Mouse (Mus musculus): ENCODE results near the gene Dync2li1.

DNA sequence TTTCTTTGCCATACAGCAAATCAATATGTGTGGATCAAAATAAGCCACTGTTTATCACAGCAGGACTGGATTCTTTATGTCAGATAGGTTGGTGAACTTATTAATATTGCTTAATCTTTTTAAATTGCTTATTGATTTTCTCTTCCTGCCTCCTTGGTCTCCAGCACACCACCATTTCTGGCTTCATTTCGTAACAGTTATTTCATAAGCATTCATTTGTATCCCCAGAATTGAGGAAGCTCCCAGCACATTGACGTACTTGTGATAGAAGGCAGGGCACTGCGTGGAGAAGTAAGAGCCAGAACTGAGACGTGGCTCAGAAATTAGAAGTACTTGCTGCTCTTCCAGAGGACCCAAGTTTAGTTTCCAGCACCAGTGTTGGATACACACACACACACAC, 21.3 kb downstream of the Dync2li1 start:
- TF ChIP-seq CTCF (IDR thresholded peaks at IDR 0.05; ENCODE audit: control insufficient read depth, insufficient read depth, low read length) (no peak), POLR2A (IDR thresholded peaks at IDR 0.05; ENCODE audit: borderline replicate concordance, control insufficient read depth, low read depth, low read length) (no peak)
